Mouse (Mus musculus): Measurements from ENCODE around the gene Npsr1.

GRCm38 (mm10) chr9:24099631-24100030, 1.8 kb downstream of the Npsr1 start:
- TF ChIP-seq CTCF (IDR thresholded peaks at IDR 0.05; ENCODE audit: low read depth, low read length) (no peak), POLR2A (IDR thresholded peaks at IDR 0.05; ENCODE audit: extremely low read depth, insufficient read depth, low read length) (no peak)

All from liver, adult 2 months (tissue).